Mouse (Mus musculus): ENCODE measurements at regions not wholly inside any gene's neighbourhood (a gene's known extent, or its start where the extent isn't known, plus 50 kb on each side); places are given as distances from the start of the nearest gene placed in this dataset.
A peak's percentile ranks its signal among the peaks of the same experiment; 100 is the strongest.
"Not testable (repeated sequence)": the region's sequence is repeated elsewhere in the genome, so short reads cannot be mapped to it uniquely, and the experiment has no call there.

- Histone ChIP-seq H3K79me2 (ENCODE audit: control insufficient read depth, insufficient read depth, low read length) (no peaks in the 10 kb centered on the region), H3K9ac (ENCODE audit: low read depth, low read length) (no peak overlapping the region), H3K4me1 (ENCODE audit: control insufficient read depth, insufficient read depth, low read length) (no peaks in the 10 kb centered on the region), H3K27me3 (ENCODE audit: control insufficient read depth, insufficient read depth, low read length) (no peaks in the 10 kb centered on the region), H3K36me3 (ENCODE audit: control insufficient read depth, insufficient read depth, low read length) (no peaks in the 10 kb centered on the region), H3K4me3 (ENCODE audit: insufficient read depth, low read depth, low read length) (no peak overlapping the region), H3K27ac (replicated peaks; ENCODE audit: insufficient read depth, low read depth, low read length) (no peak overlapping the region)
- DNase-seq (ENCODE audit: extremely low read depth, low read depth, low spot score) = no peak
- TF ChIP-seq CTCF (IDR thresholded peaks at IDR 0.05; ENCODE audit: low read depth, low read length) = no peak
- 85% methylated on average over 2 of the region's 2 CpGs for WGBS
Observed at GRCm38 (mm10) chr6:37662747-37663146, 132.8 kb downstream of the Akr1d1 start.

- no peaks in the 10 kb centered on the region for H3K36me3 ChIP-seq (ENCODE audit: control insufficient read depth, insufficient read depth, low read length)
- TF ChIP-seq POLR2A (IDR thresholded peaks at IDR 0.05; ENCODE audit: extremely low read depth, insufficient read depth, low read length) (no peak), CTCF (IDR thresholded peaks at IDR 0.05; ENCODE audit: low read depth, low read length) (no peak)
- H3K9ac ChIP-seq (ENCODE audit: low read depth, low read length) = no peak overlapping the region
- peaks cover 3% of the 10 kb centered on the region for H3K4me1 ChIP-seq (ENCODE audit: control insufficient read depth, insufficient read depth, low read length)
- no peak overlapping the region for H3K4me3 ChIP-seq (ENCODE audit: insufficient read depth, low read depth, low read length)
- no peak for DNase-seq (ENCODE audit: extremely low read depth, low read depth, low spot score)
- H3K27me3 ChIP-seq (ENCODE audit: control insufficient read depth, insufficient read depth, low read length) = no peaks in the 10 kb centered on the region
- no peaks in the 10 kb centered on the region for H3K79me2 ChIP-seq (ENCODE audit: control insufficient read depth, insufficient read depth, low read length)
- WGBS = 85% methylated on average over 5 of the region's 5 CpGs
- no peak overlapping the region for H3K27ac ChIP-seq (replicated peaks; ENCODE audit: insufficient read depth, low read depth, low read length)
Observed at GRCm38 (mm10) chr6:37665576-37665975, 135.6 kb downstream of the Akr1d1 start.

- TF ChIP-seq CTCF (IDR thresholded peaks at IDR 0.05; ENCODE audit: low read depth, low read length) (no peak), POLR2A (IDR thresholded peaks at IDR 0.05; ENCODE audit: extremely low read depth, insufficient read depth, low read length) (no peak)
- H3K27ac ChIP-seq (replicated peaks; ENCODE audit: insufficient read depth, low read depth, low read length) = no peak overlapping the region
- no peaks in the 10 kb centered on the region for H3K36me3 ChIP-seq (ENCODE audit: control insufficient read depth, insufficient read depth, low read length)
- no peak overlapping the region for H3K4me3 ChIP-seq (ENCODE audit: insufficient read depth, low read depth, low read length)
- H3K79me2 ChIP-seq (ENCODE audit: control insufficient read depth, insufficient read depth, low read length) = no peaks in the 10 kb centered on the region
- 86% methylated on average over 2 of the region's 2 CpGs for WGBS
- H3K9ac ChIP-seq (ENCODE audit: low read depth, low read length) = no peak overlapping the region
- H3K27me3 ChIP-seq (ENCODE audit: control insufficient read depth, insufficient read depth, low read length) = no peaks in the 10 kb centered on the region
- DNase-seq (ENCODE audit: extremely low read depth, low read depth, low spot score) = no peak
- peaks cover 3% of the 10 kb centered on the region for H3K4me1 ChIP-seq (ENCODE audit: control insufficient read depth, insufficient read depth, low read length)
Observed at GRCm38 (mm10) chr6:37669407-37669806, 139.4 kb downstream of the Akr1d1 start.

- 28% methylated on average over 3 of the region's 3 CpGs for WGBS
- H3K27ac ChIP-seq (replicated peaks; ENCODE audit: insufficient read depth, low read depth, low read length) = no peak overlapping the region
- H3K79me2 ChIP-seq (ENCODE audit: control insufficient read depth, insufficient read depth, low read length) = no peaks in the 10 kb centered on the region
- peak; percentile 93 for DNase-seq (ENCODE audit: extremely low read depth, low read depth, low spot score)
- peaks cover 3% of the 10 kb centered on the region for H3K4me1 ChIP-seq (ENCODE audit: control insufficient read depth, insufficient read depth, low read length)
- no peaks in the 10 kb centered on the region for H3K27me3 ChIP-seq (ENCODE audit: control insufficient read depth, insufficient read depth, low read length)
- no peak overlapping the region for H3K9ac ChIP-seq (ENCODE audit: low read depth, low read length)
- H3K36me3 ChIP-seq (ENCODE audit: control insufficient read depth, insufficient read depth, low read length) = no peaks in the 10 kb centered on the region
- no peak overlapping the region for H3K4me3 ChIP-seq (ENCODE audit: insufficient read depth, low read depth, low read length)
- TF ChIP-seq CTCF (IDR thresholded peaks at IDR 0.05; ENCODE audit: low read depth, low read length) (no peak), POLR2A (IDR thresholded peaks at IDR 0.05; ENCODE audit: extremely low read depth, insufficient read depth, low read length) (no peak)
Observed at GRCm38 (mm10) chr6:37670701-37671100, 140.7 kb downstream of the Akr1d1 start.

GRCm38 (mm10) chr6:37679871-37680270 is 149.9 kb downstream of the Akr1d1 start:
- Histone ChIP-seq H3K27ac (replicated peaks; ENCODE audit: insufficient read depth, low read depth, low read length) (no peak overlapping the region), H3K4me1 (ENCODE audit: control insufficient read depth, insufficient read depth, low read length) (peaks cover 4% of the 10 kb centered on the region; the same call in 1 of the 2 replicates), H3K79me2 (ENCODE audit: control insufficient read depth, insufficient read depth, low read length) (no peaks in the 10 kb centered on the region), H3K27me3 (ENCODE audit: control insufficient read depth, insufficient read depth, low read length) (no peaks in the 10 kb centered on the region; the same call in 1 of the 2 replicates), H3K36me3 (ENCODE audit: control insufficient read depth, insufficient read depth, low read length) (no peaks in the 10 kb centered on the region), H3K4me3 (ENCODE audit: insufficient read depth, low read depth, low read length) (no peak overlapping the region), H3K9ac (ENCODE audit: low read depth, low read length) (no peak overlapping the region)
- TF ChIP-seq CTCF (IDR thresholded peaks at IDR 0.05; ENCODE audit: low read depth, low read length) (no peak), POLR2A (IDR thresholded peaks at IDR 0.05; ENCODE audit: extremely low read depth, insufficient read depth, low read length) (no peak)
- peak; percentile 81 for DNase-seq (ENCODE audit: extremely low read depth, low read depth, low spot score)
- 23% methylated on average over 3 of the region's 3 CpGs for WGBS

GRCm38 (mm10) chr6:37681331-37681730 is 151.4 kb downstream of the Akr1d1 start:
- peak; percentile 65 for DNase-seq (ENCODE audit: extremely low read depth, low read depth, low spot score)
- 23% methylated on average over 2 of the region's 2 CpGs for WGBS
- H3K36me3 ChIP-seq (ENCODE audit: control insufficient read depth, insufficient read depth, low read length); H3K9ac ChIP-seq (ENCODE audit: low read depth, low read length); H3K79me2 ChIP-seq (ENCODE audit: control insufficient read depth, insufficient read depth, low read length); H3K4me3 ChIP-seq (ENCODE audit: insufficient read depth, low read depth, low read length); H3K27ac ChIP-seq (replicated peaks; ENCODE audit: insufficient read depth, low read depth, low read length); H3K4me1 ChIP-seq (ENCODE audit: control insufficient read depth, insufficient read depth, low read length); H3K27me3 ChIP-seq (ENCODE audit: control insufficient read depth, insufficient read depth, low read length): not testable (repeated sequence)

All from liver, adult 2 months (tissue).